Mouse (Mus musculus): ENCODE results near the gene Cyp27b1. TPM values are rescaled to one million over a fixed set of nuclear protein-coding genes. Genes with fewer than 3 reads are reported as not detected.
A peak's percentile ranks its signal among the peaks of the same experiment; 100 is the strongest.
"Not testable (repeated sequence)": the region's sequence is repeated elsewhere in the genome, so short reads cannot be mapped to it uniquely, and the experiment has no call there.

Gene Cyp27b1
- polyA plus RNA-seq, 1 experiment from 2014 or later = 0.28 TPM

DNA sequence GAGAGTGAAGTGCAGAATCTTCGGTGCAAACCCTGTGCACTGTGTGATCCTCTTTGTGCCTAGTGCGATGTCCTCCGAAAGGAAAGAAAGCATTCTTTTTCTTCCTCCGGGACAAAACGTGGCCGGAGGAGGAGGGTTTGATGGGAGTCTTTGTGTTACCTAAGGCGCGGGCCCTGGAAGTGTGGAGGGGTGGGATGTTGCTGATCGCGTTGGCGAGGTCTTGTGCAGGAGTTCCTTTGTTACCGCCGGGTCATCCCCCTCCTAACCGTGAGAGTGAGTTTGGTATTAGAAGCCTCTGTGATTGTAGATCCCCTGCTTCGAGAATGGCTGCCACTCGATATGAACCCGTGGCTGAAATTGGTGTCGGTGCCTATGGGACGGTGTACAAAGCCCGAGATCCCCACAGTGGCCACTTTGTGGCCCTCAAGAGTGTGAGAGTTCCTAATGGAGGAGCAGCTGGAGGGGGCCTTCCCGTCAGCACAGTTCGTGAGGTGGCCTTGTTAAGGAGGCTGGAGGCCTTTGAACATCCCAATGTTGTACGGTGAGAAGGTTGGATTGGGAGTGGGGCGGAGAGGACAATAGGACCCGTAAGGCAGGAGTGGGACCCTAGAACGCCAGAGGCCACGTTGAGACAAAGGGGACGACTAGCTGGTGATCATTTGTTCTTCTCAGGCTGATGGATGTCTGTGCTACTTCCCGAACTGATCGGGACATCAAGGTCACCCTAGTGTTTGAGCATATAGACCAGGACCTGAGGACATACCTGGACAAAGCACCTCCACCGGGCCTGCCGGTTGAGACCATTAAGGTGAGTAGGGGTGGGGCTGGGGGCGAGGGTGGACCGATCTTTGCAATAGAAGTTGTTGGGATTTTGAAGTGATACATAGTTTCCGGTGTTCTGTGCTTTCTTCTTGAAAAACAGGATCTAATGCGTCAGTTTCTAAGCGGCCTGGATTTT lies 16.1 kb downstream of the Cyp27b1 start:
- H3K4me1 ChIP-seq (replicated peaks) = peaks cover 69% of the 10 kb centered on the region
- peak overlapping the region; percentile 91 for H3K27ac ChIP-seq (replicated peaks)

DNA sequence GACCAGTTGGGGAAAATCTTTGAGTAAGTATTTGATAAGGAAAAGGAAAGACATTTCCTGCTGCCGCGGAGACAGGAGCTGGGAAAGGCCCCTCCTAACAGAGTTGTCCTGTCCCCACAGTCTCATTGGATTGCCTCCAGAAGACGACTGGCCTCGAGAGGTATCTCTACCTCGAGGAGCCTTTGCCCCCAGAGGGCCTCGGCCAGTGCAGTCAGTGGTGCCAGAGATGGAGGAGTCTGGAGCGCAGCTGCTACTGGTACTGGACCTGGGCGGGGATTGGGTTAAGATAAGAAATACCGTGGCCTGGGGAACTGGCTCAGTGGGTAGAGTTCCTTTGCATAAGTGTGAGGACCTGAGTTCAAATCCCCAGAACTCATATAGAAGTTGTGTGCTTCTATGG lies 17.9 kb downstream of the Cyp27b1 start:
- no peak for ATAC-seq (ENCODE audit: low read depth)
- Histone ChIP-seq H3K27me3 (no peaks in the 10 kb centered on the region), H3K4me1 (replicated peaks) (peaks cover 66% of the 10 kb centered on the region), H3K36me3 (peaks cover 41% of the 10 kb centered on the region), H3K9ac (no peak overlapping the region), H3K27ac (replicated peaks) (no peak overlapping the region), H3K4me3 (0 out of 2 replicates have a peak overlapping the region, but pooled peaks have one; percentile 16), H3K4me2 (no peak overlapping the region; the same call in 1 of the 2 replicates), H3K9me3 (no peaks in the 10 kb centered on the region)
- 91% methylated on average over 9 of the region's 9 CpGs for WGBS

More for the DNA sequence above, 16.1 kb downstream of the Cyp27b1 start:
- H3K9me3 ChIP-seq = no peaks in the 10 kb centered on the region
- H3K27me3 ChIP-seq = no peaks in the 10 kb centered on the region
- 13% methylated on average over 37 of the region's 37 CpGs for WGBS
- peaks cover 41% of the 10 kb centered on the region for H3K36me3 ChIP-seq
- H3K4me3 ChIP-seq = peak overlapping the region; percentile 89
- H3K9ac ChIP-seq = peak overlapping the region; percentile 99
- H3K4me2 ChIP-seq = peak overlapping the region; percentile 82
- peak; percentile 1; the same call in 1 of the 2 replicates for ATAC-seq (ENCODE audit: low read depth)

DNA sequence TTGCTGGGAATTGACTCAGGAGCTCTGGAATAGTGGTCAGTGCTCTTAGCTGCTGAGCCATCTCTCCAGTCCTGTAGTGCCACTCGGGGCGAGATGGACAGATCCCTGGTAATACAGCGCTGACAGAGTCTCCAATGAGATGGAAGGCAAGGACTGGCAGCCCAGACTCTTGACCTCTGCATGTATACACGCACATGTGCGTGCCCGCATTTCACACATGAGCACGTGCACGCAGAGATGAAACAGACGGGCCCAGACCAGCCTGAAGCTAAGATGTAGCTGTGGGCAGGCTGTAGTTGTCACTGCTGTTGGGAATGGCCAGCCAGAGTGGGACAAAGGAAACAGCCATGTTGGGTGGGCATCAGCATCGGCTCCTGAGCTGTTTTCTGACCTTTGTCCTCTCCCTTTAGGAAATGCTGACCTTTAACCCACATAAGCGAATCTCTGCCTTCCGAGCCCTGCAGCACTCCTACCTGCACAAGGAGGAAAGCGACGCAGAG lies 18.5 kb downstream of the Cyp27b1 start:
- H3K27me3 ChIP-seq = no peaks in the 10 kb centered on the region
- peaks cover 41% of the 10 kb centered on the region for H3K36me3 ChIP-seq
- no peak for ATAC-seq (ENCODE audit: low read depth)
- no peaks in the 10 kb centered on the region for H3K9me3 ChIP-seq
- 0 out of 2 replicates have a peak overlapping the region, but pooled peaks have one; percentile 9 for H3K27ac ChIP-seq (replicated peaks)
- H3K4me1 ChIP-seq (replicated peaks) = peaks cover 66% of the 10 kb centered on the region
- H3K4me2 ChIP-seq = no peak overlapping the region; the same call in 1 of the 2 replicates
- peak overlapping the region; percentile 16 for H3K4me3 ChIP-seq
- 88% methylated on average over 14 of the region's 14 CpGs for WGBS
- no peak overlapping the region for H3K9ac ChIP-seq

DNA sequence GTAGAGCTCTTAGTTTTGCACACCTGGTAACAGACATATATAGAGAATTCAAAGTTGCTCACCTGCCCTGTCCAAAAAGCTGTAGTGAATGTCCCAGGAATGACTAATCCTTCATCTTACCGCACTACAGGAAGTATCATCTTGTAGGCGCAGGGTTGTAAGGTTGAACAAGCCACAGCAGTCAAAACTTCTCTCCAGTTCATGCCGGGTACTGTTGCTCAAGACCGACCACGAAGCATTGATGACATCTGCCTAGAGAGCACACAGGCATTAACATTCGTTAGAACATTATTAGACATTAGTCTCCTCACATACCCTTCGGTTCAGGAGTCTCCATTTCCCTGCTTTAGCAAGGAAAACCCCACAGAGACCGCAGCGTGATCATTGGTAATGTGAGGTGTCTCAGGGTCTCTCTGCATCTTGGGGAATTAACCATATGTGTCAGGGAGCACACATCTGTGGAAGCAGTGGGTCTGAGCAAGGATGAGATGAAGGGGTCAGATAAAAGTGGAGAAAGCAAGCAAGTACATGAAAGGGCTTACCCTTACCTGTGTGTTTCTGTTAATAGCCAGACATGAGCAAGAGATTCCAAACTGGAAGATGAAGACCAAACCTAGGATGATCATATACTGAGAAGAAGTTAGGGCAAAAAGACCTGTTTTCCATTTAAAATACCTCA lies 20.4 kb downstream of the Cyp27b1 start:
- Histone ChIP-seq H3K27me3 (no peaks in the 10 kb centered on the region), H3K4me1 (replicated peaks) (peaks cover 56% of the 10 kb centered on the region), H3K4me3 (peak overlapping the region; percentile 65), H3K36me3 (peaks cover 41% of the 10 kb centered on the region), H3K9ac (peak overlapping the region; percentile 77), H3K4me2 (peak overlapping the region; percentile 93), H3K9me3 (no peaks in the 10 kb centered on the region), H3K27ac (replicated peaks) (peak overlapping the region; percentile 94)
- 83% methylated on average over 9 of the region's 9 CpGs for WGBS
- ATAC-seq (ENCODE audit: low read depth) = no peak

DNA sequence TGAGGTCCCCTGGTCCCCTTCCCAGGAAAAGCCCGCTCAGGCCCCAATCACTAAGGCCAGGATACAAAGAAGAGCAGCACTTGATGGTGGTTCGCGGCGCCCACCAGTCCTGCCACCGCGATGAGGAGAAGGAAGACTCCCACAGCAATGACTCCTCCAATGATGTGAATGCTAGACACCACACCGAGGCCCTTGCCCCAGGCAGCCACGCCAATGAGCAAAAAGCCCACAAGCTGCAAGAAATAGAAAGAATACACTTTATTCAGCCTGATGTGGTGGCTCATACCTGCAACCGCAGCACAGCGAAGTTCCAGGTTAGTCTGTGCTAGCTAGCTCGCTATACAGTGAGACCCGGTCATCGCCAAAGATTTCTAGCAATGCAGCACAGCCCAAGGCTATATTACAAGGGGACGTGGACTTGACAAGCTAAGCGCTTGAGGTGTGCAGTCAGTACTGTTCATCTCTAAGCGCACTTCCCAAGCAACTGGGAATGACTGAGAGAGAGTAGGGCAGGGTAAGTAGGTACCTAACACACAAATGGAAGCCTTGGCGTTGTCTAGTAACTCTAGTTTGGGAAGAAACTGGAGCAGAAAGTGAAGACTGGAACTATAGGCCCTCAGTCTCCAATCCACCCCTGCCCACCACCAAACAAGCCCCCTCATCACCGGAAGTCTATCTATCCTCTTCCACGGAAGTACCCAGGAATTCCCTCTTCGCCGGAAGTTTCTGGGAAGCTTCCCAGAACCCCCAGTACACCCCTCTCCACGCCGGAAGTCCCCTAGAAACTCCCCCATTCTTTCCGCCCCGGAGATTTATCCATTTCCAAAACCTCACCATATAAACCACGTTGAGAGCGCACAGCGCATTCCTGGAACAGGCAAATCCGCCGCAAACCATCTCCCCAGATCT lies 21.5 kb downstream of the Cyp27b1 start:
- Histone ChIP-seq H3K4me1 (replicated peaks) (peaks cover 54% of the 10 kb centered on the region), H3K27me3 (no peaks in the 10 kb centered on the region), H3K4me2 (peak overlapping the region; percentile 93), H3K9me3 (no peaks in the 10 kb centered on the region), H3K4me3 (peak overlapping the region; percentile 65), H3K9ac (peak overlapping the region; percentile 77), H3K27ac (replicated peaks) (peak overlapping the region; percentile 94), H3K36me3 (peaks cover 41% of the 10 kb centered on the region)
- ATAC-seq (ENCODE audit: low read depth) = peak; percentile 82
- 4% methylated on average over 30 of the region's 30 CpGs for WGBS

DNA sequence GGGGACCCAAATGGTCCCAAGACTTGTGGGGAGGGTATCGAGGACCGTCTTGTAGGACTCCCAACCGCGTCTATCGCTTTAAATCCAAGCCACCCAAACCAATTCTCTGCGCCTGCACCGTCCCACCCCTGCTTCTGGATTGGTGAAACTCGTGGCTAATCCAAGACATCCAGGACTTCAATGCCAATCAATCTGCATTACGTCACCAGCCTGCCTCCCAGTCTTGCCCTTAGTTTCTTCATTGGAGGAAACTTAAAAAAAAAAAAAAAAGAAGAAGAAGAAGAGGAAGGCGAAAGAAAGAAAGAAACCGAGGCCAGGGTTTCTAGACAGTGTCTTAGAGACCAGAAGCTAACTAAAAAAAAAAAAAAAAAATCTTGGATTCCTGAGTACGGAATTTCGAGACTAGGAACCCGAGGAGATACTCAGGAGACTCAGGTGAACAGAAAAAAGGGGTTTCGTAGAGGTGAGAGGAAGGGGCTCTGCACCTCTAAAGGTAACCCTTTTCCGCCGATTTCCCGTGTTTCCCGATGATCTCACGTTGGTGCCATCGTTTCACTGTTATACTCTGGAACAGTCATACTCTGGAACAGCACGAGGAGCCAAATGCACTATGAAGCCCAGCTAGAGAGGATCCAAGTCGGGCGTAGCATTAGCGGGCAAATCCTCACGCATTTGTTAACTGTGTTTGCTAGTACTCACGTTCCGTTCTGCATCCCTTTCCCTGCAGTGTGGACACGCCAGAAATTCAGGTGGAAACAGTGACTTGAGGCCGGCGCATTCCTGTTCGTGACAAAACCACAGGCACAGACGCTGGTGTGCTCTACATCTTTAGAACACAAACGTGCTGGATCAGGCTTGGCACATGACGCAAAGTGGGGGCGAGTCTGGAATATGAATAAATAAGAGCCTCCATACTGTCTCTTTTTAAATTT lies 22.4 kb downstream of the Cyp27b1 start, which contains the start of gene Tspan31:
Gene Tspan31, minus strand, starts transcription at position 75 of the 932 bp plus-strand sequence.
- Histone ChIP-seq H3K9ac (peak within 1 kb of the TSS; percentile 87), H3K4me1 (replicated peaks) (peaks cover 44% of the 10 kb centered on the region), H3K27me3 (no peaks in the 10 kb centered on the region), H3K36me3 (peaks cover 32% of the 10 kb centered on the region), H3K4me3 (peak within 1 kb of the TSS; percentile 65), H3K27ac (replicated peaks) (peak within 1 kb of the TSS; percentile 94), H3K9me3 (no peaks in the 10 kb centered on the region), H3K4me2 (peak within 1 kb of the TSS; percentile 93)
- peak; percentile 95 for ATAC-seq (ENCODE audit: low read depth)
- 2% methylated on average over 36 of the region's 36 CpGs for WGBS

DNA sequence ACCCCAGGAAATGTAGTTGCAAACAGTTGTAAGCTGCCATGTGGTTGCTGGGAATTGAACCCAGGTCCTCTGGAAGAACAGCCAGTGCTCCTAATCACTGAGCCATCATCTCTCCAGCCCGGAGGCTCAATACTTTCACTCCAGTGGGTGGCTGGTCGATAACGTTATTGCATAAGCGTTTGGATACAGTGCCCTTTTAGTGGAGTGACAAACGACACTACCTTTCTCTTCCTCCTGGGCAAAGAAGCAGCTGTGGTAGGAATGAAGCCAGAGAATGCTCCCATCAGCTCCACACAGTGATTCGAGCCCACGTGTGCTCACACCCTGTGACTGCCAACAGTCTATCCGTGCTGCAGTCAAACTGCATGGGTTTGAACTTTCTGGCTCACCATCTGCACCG lies 23.2 kb downstream of the Cyp27b1 start:
- Histone ChIP-seq H3K27me3 (peaks cover 7% of the 10 kb centered on the region), H3K4me1 (replicated peaks) (peaks cover 40% of the 10 kb centered on the region), H3K4me2 (peak overlapping the region; percentile 93), H3K4me3 (peak overlapping the region; percentile 65), H3K27ac (replicated peaks) (no peak overlapping the region; the same call in 1 of the 2 replicates), H3K9ac (peak overlapping the region; percentile 87), H3K9me3 (no peaks in the 10 kb centered on the region), H3K36me3 (peaks cover 25% of the 10 kb centered on the region)
- 71% methylated on average over 9 of the region's 9 CpGs for WGBS
- no peak for ATAC-seq (ENCODE audit: low read depth)

DNA sequence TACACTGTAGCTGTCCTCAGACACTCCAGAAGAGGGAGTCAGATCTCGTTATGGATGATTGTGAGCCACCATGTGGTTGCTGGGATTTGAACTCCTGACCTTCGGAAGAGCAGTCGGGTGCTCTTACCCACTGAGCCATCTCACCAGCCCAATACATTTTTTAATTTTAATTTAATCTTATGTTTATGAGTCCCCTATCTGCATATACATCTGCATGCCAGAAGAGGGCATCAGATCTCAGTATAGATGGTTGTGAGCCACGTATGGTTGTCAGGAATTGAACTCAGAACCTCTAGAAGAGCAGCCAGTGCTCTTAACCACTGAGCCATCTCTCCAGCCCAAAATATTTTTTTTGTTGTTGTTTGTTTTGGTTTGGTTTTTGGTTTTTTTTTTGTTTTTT lies 24.2 kb downstream of the Cyp27b1 start:
- 83% methylated on average over 4 of the region's 4 CpGs for WGBS
- Histone ChIP-seq H3K36me3 (peaks cover 14% of the 10 kb centered on the region), H3K27me3 (peaks cover 17% of the 10 kb centered on the region), H3K4me1 (replicated peaks) (peaks cover 36% of the 10 kb centered on the region)
- not testable (repeated sequence) for H3K9me3 ChIP-seq; ATAC-seq (ENCODE audit: low read depth); H3K4me3 ChIP-seq; H3K4me2 ChIP-seq; H3K9ac ChIP-seq; H3K27ac ChIP-seq (replicated peaks)

DNA sequence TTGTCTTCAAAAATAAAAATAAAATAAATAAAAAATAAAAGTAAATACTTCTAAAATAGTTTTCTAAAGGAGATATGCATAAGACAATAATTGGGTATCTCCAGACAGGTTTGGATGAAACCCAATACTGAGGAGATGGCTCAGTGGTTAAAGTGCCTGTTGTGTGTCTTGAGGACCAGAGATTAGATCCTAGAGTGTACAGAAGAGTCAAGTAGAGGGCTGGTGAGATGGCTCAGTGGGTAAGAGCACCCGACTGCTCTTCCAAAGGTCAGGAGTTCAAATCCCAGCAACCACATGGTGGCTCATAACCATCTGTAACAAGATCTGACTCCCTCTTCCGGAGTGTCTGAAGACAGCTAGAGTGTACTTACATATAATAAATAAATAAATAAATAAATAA lies 24.9 kb downstream of the Cyp27b1 start:
- H3K4me2 ChIP-seq; H3K4me3 ChIP-seq; ATAC-seq (ENCODE audit: low read depth); H3K9ac ChIP-seq; H3K27ac ChIP-seq (replicated peaks); H3K9me3 ChIP-seq; H3K36me3 ChIP-seq: not testable (repeated sequence)
- H3K4me1 ChIP-seq (replicated peaks) = peaks cover 37% of the 10 kb centered on the region
- peaks cover 23% of the 10 kb centered on the region for H3K27me3 ChIP-seq
- WGBS = 76% methylated on average over 2 of the region's 2 CpGs

DNA sequence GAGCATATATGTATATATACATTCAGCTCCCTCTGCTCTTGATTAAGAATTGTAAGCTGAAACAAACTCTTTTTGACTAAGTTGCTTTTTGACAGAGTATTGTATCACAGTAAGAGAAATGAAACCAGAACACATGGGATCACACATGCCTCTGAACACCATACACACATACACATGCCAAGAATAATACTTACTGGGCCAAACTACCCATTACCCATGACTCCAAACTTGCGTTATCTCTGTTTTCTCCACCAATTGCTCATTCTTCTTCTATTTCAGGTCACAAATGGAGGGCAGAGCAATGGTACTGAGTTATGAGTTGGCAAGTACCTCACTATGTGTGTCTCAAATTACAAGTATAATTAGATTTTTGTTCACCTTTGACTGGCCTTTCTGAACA lies 25.9 kb downstream of the Cyp27b1 start:
- H3K9ac ChIP-seq = no peak overlapping the region
- H3K36me3 ChIP-seq = no peaks in the 10 kb centered on the region
- WGBS = 93% methylated on average over 1 of the region's 1 CpGs
- H3K27me3 ChIP-seq = peaks cover 27% of the 10 kb centered on the region
- no peak overlapping the region for H3K4me2 ChIP-seq
- H3K4me1 ChIP-seq (replicated peaks) = peaks cover 32% of the 10 kb centered on the region
- H3K4me3 ChIP-seq = no peak overlapping the region
- ATAC-seq (ENCODE audit: low read depth) = no peak
- no peak overlapping the region for H3K27ac ChIP-seq (replicated peaks)
- no peaks in the 10 kb centered on the region for H3K9me3 ChIP-seq
